Comparison of ENCODE assay signal across 8 mouse cellular contexts in the genomic region with DNA sequence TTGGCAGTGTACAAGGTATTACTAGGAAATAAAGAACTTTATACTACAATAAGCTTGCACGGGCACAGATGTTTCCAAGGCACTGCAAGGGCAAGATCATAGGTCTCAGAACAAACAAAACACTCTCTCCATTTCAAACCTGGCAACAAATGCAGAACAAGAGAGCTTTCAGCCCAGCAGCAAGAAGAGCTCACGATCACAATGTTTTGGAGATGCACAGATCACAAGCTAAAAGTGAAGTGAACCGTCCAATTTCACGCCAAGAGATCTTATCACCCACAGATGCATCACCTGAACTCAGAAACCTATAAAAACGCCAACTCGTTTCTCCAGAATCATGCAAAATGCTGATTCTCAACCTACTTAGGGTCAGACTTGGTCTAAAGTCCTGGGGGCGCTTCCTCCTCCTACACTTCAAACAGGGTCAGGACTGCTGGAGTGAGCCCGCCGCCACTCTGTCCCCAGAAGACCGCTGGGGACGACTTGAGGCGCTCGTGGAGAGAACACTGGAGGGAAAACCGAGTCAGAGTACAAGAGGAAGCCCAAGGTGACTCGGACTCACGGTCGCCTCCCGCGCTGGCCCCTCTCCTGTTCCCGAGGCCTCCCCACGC. TPM values are rescaled to one million over a fixed set of nuclear protein-coding genes. Genes with fewer than 3 reads are reported as not detected.
DNase-seq lines count a peak whose midpoint lies in the region; ATAC-seq and TF ChIP-seq lines count a peak whose summit lies in the region.

No protein-coding gene starts in this region.

- no peak for TF ChIP-seq CTCF in kidney, postnatal 0 days (IDR thresholded peaks at IDR 0.05; ENCODE audit: low read depth)

- ATAC-seq in kidney, postnatal 0 days (replicated peaks; ENCODE audit: low FRiP score, low read depth), result peak; percentile 60
- ATAC-seq in hindbrain, embryonic 15.5 days (ENCODE audit: low FRiP score, low read depth), result no peak

- under 1% methylated on average over 21 of the region's 21 CpGs for WGBS in kidney, postnatal 0 days
- 2% methylated on average over 20 of the region's 21 CpGs for WGBS in hindbrain, embryonic 15.5 days

- no peaks in the 10 kb centered on the region for H3K27me3 ChIP-seq in kidney, postnatal 0 days (ENCODE audit: insufficient read depth, low read length)
- H3K27me3 ChIP-seq in hindbrain, embryonic 15.5 days, result no peaks in the 10 kb centered on the region
- no peaks in the 10 kb centered on the region for H3K27me3 ChIP-seq in myocyte (ENCODE audit: control insufficient read depth, insufficient read depth, insufficient read length)

- peak overlapping the region; percentile 96 for H3K4me3 ChIP-seq in kidney, postnatal 0 days (replicated peaks; ENCODE audit: low read depth, low read length)
- H3K4me3 ChIP-seq in hindbrain, embryonic 15.5 days, result peak overlapping the region; percentile 65
- H3K4me3 ChIP-seq in myocyte, result peak overlapping the region; percentile 42

- H3K9me3 ChIP-seq in kidney, postnatal 0 days (replicated peaks; ENCODE audit: low read length), result no peaks in the 10 kb centered on the region
- no peaks in the 10 kb centered on the region for H3K9me3 ChIP-seq in hindbrain, embryonic 15.5 days

- no peak for TF ChIP-seq POLR2A in myocyte (IDR thresholded peaks at IDR 0.05; ENCODE audit: insufficient read length, low read depth)

- peak; percentile 34 for DNase-seq in kidney, postnatal 0 days (ENCODE audit: low spot score)
- DNase-seq in kidney, postnatal 36 days, result no peak
- DNase-seq in c-Kit-positive CD71-positive TER-119-positive erythroid progenitor cells, embryonic 14.5 days (ENCODE audit: low spot score), result peak; percentile 34
- no peak for DNase-seq in right cerebral cortex, postnatal 4 days
- no peak for DNase-seq in right cerebral cortex, postnatal 36 days (ENCODE audit: low spot score in 2 of 2)
- DNase-seq in embryo, embryonic 10 days (ENCODE audit: low spot score), result no peak

- H3K79me2 ChIP-seq in myocyte (ENCODE audit: control insufficient read depth, insufficient read depth), result peaks cover 46% of the 10 kb centered on the region

- H3K36me3 ChIP-seq in kidney, postnatal 0 days (ENCODE audit: insufficient read depth, low read length), result no peaks in the 10 kb centered on the region
- no peaks in the 10 kb centered on the region for H3K36me3 ChIP-seq in hindbrain, embryonic 15.5 days
- no peaks in the 10 kb centered on the region for H3K36me3 ChIP-seq in myocyte (ENCODE audit: control insufficient read depth, insufficient read depth)

- peak overlapping the region; percentile 86 for H3K27ac ChIP-seq in kidney, postnatal 0 days
- peak overlapping the region; percentile 80 for H3K27ac ChIP-seq in hindbrain, embryonic 15.5 days (replicated peaks)

- peak overlapping the region; percentile 37 for H3ac ChIP-seq in myocyte (ENCODE audit: control insufficient read depth, insufficient read length)

- no peaks in the 10 kb centered on the region for H3K4me1 ChIP-seq in kidney, postnatal 0 days (replicated peaks; ENCODE audit: insufficient read depth, low read length)
- H3K4me1 ChIP-seq in hindbrain, embryonic 15.5 days (replicated peaks), result peaks cover 21% of the 10 kb centered on the region

- H3K9ac ChIP-seq in kidney, postnatal 0 days (ENCODE audit: low read depth, low read length), result peak overlapping the region; percentile 89
- H3K9ac ChIP-seq in hindbrain, embryonic 15.5 days, result peak overlapping the region; percentile 64

- peak overlapping the region; percentile 89 for H3K4me2 ChIP-seq in kidney, postnatal 0 days (ENCODE audit: low read length)
- peak overlapping the region; percentile 74 for H3K4me2 ChIP-seq in hindbrain, embryonic 15.5 days
- H3K4me2 ChIP-seq in myocyte (ENCODE audit: low read depth), result peak overlapping the region; percentile 94

TF ChIP-seq in myocyte, 11 proteins besides CTCF, POLR2A, EP300 and RAD21:
- TF ChIP-seq TCF3 (IDR thresholded peaks at IDR 0.05; ENCODE audit: insufficient read length, low read depth), result no peak
- no peak for TF ChIP-seq MYOG (IDR thresholded peaks at IDR 0.05; ENCODE audit: control insufficient read depth in 1 of 3, insufficient read depth in 1 of 3, insufficient read length in 2 of 3, low read depth in 2 of 3)
- no peak for TF ChIP-seq MAX (IDR thresholded peaks at IDR 0.05; ENCODE audit: low read depth)
- no peak for TF ChIP-seq E2F4 (IDR thresholded peaks at IDR 0.05; ENCODE audit: insufficient read depth)
- no peak for TF ChIP-seq TCF12 (IDR thresholded peaks at IDR 0.05; ENCODE audit: insufficient read depth, poor library complexity, severe bottlenecking)
- no peak for TF ChIP-seq REST (IDR thresholded peaks at IDR 0.05; ENCODE audit: insufficient read depth, insufficient read length)
- TF ChIP-seq MYOD1 (IDR thresholded peaks at IDR 0.05; ENCODE audit: control insufficient read depth in 1 of 3, insufficient read length in 2 of 3, low read depth in 2 of 3), result no peak
- TF ChIP-seq USF1 (IDR thresholded peaks at IDR 0.05; ENCODE audit: low read depth), result no peak
- TF ChIP-seq POLR2AphosphoS2 (IDR thresholded peaks at IDR 0.05; ENCODE audit: insufficient read length, low read depth), result no peak
- no peak for TF ChIP-seq CEBPB (IDR thresholded peaks at IDR 0.05; ENCODE audit: insufficient read depth, poor library complexity, severe bottlenecking)
- no peak for TF ChIP-seq SRF (IDR thresholded peaks at IDR 0.05; ENCODE audit: control insufficient read depth, insufficient read length, low read depth)

RNA-seq across cellular contexts. Expression of a gene that starts 1.0 kb away (rescaled TPM):
- 41.2 and 42.7 TPM in 2 replicates for polyA plus RNA-seq in kidney, postnatal 0 days (2015; fragmentation: Nextera tagmentation; extraction: Ambion mirVana)
- 44.7 and 52.1 TPM in 2 replicates for polyA plus RNA-seq in hindbrain, embryonic 15.5 days (2015; fragmentation: Nextera tagmentation; extraction: Ambion mirVana)
- polyA plus RNA-seq in myocyte (2012; fragmentation: generic; extraction: Trizol), result 24.3 TPM

RNA-seq across cellular contexts. Expression of a gene that starts 30.9 kb away (rescaled TPM):
- polyA plus RNA-seq in kidney, postnatal 0 days (2015; fragmentation: Nextera tagmentation; extraction: Ambion mirVana), result 13.3 and 14.1 TPM in 2 replicates
- 1.6 TPM in 2 replicates for polyA plus RNA-seq in hindbrain, embryonic 15.5 days (2015; fragmentation: Nextera tagmentation; extraction: Ambion mirVana)
- polyA plus RNA-seq in myocyte (2012; fragmentation: generic; extraction: Trizol), result 0.11 TPM

Comparison
In these comparisons a context has a peak if more than half of its experiments do, and no peak if none do; other contexts are left out.
1. DNase-seq: peak in kidney, postnatal 0 days (single experiment) and c-Kit-positive CD71-positive TER-119-positive erythroid progenitor cells, embryonic 14.5 days (single experiment); none in kidney, postnatal 36 days (0 of 2), right cerebral cortex, postnatal 4 days (single experiment), right cerebral cortex, postnatal 36 days (0 of 2) and embryo, embryonic 10 days (single experiment).
2. H3K4me3 ChIP-seq: peak in every context shown above with its lines; median percentile 96 in kidney, postnatal 0 days; 65 in hindbrain, embryonic 15.5 days; 42 in myocyte.
3. Peak in every context shown above with its lines, with median percentiles within 50 percentile points of each other: H3K4me2 ChIP-seq.